Mouse (Mus musculus) liver, adult 2 months (tissue): ENCODE results near the gene Kat5.

Source experiments
- CTCF ChIP-seq: fragments of 200-500 bp; IDR thresholded peaks from 2 replicates; pipeline ENCODE4 v1.5.1; 2011; ENCODE audit warnings: low read depth, low read length, control low read depth
- POLR2A ChIP-seq: fragments of 200-500 bp; IDR thresholded peaks from 2 replicates; pipeline ENCODE4 v1.6.1; 2011; ENCODE audit warnings: low read length, control low read depth; ENCODE audit not compliant: insufficient read depth; ENCODE audit errors: extremely low read depth

DNA sequence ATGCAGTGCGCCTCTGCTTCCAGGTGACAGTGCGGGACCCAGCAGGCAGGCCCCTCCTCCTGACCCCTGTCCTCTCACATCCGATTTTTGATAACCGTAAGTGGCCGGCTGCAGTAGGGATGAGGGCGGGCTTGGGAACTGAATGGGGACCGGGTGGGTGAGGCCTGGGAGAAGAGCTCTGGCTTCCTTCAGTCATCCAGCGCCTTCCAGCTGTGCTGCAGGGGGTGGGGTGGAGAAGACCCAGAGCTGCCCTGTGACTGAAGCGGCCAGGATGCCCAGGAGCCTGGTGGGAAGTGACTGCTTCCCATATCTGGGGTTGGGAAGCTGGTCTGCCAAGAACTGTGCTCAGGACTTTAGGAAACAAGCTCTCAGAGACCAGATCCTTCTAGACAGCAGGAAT, 30.3 kb upstream of the Kat5 start:
- no peak for TF ChIP-seq POLR2A
- no peak for TF ChIP-seq CTCF
